Mouse (Mus musculus) forebrain, postnatal 0 days (tissue): ENCODE measurements at regions not wholly inside any gene's neighbourhood (a gene's known extent, or its start where the extent isn't known, plus 50 kb on each side); places are given as distances from the start of the nearest gene placed in this dataset.

Experiments
- ATAC-seq: fragments of 200-750 bp; cut with Nextera tagmentation; 2 replicates; pipeline ENCODE4 v1.8.0; 2017; ENCODE audit warnings: mild to moderate bottlenecking, moderate library complexity
- DNase-seq: peaks from one replicate; pipeline ENCODE4 v3.0.0-alpha.2; 2015
- H3K27ac ChIP-seq: fragments of 300-500 bp; sonication (generic); 2 replicates; pipeline ENCODE4 v1.5.1; 2014; ENCODE audit warnings: low read depth, mild to moderate bottlenecking, antibody characterized with exemption, low read length, moderate library complexity, mixed read lengths
- H3K27me3 ChIP-seq: fragments of 300-500 bp; sonication (generic); 2 replicates; pipeline ENCODE4 v1.6.1; 2014; ENCODE audit warnings: mild to moderate bottlenecking, low read length, mixed read lengths; ENCODE audit not compliant: insufficient read depth
- H3K36me3 ChIP-seq: fragments of 300-500 bp; sonication (generic); 2 replicates; pipeline ENCODE4 v1.6.1; 2014; ENCODE audit warnings: mild to moderate bottlenecking, moderate library complexity; ENCODE audit not compliant: insufficient read depth
- H3K4me1 ChIP-seq: fragments of 300-500 bp; sonication (generic); 2 replicates; pipeline ENCODE4 v1.6.1; 2014; ENCODE audit warnings: antibody characterized with exemption; ENCODE audit not compliant: insufficient read depth
- H3K4me2 ChIP-seq: fragments of 300-500 bp; sonication (generic); 2 replicates; pipeline ENCODE4 v1.6.1; 2014; ENCODE audit warnings: low read depth, mild to moderate bottlenecking, moderate library complexity
- H3K4me3 ChIP-seq: fragments of 300-500 bp; sonication (generic); 2 replicates; pipeline ENCODE4 v1.5.1; 2014; ENCODE audit warnings: low read depth, low read length, mixed read lengths
- H3K9ac ChIP-seq: fragments of 300-500 bp; sonication (generic); 2 replicates; pipeline ENCODE4 v1.6.1; 2014; ENCODE audit warnings: mild to moderate bottlenecking
- H3K9me3 ChIP-seq: fragments of 300-500 bp; sonication (generic); 2 replicates; pipeline ENCODE4 v1.6.1; 2016; ENCODE audit warnings: low read length
- CTCF ChIP-seq: sonication (generic); IDR thresholded peaks from 2 replicates; pipeline ENCODE4 v1.5.1; 2016; ENCODE audit warnings: antibody characterized with exemption, control low read depth, low read depth
- WGBS: fragments of 180-500 bp; shearing (Covaris S2); extraction: QIAGEN DNeasy Blood & Tissue Kit; methylation state at CpG from one replicate; pipeline ENCODE4 v1.1.7; 2014; 5-methylcytosine and 5-hydroxymethylcytosine counted together

GRCm38 (mm10) chr10:117570091-117570970 lies 59.0 kb upstream of the Cpm start:
- Histone ChIP-seq H3K9ac (no peak overlapping the region), H3K36me3 (no peaks in the 10 kb centered on the region), H3K4me3 (no peak overlapping the region), H3K4me1 (peaks cover 5% of the 10 kb centered on the region; the same call in 1 of the 2 replicates), H3K9me3 (no peaks in the 10 kb centered on the region), H3K27ac (no peak overlapping the region), H3K4me2 (no peak overlapping the region), H3K27me3 (peaks cover 11% of the 10 kb centered on the region; the same call in 1 of the 2 replicates)
- DNase-seq: no peak
- WGBS: 57% methylated on average over 8 of the region's 8 CpGs
- ATAC-seq: no peak
- no peak for TF ChIP-seq CTCF

GRCm38 (mm10) chr10:117569301-117570079 lies 59.8 kb upstream of the Cpm start:
- ATAC-seq: no peak
- TF ChIP-seq CTCF: no peak
- WGBS: 82% methylated on average over 11 of the region's 11 CpGs
- Histone ChIP-seq H3K27ac (no peak overlapping the region), H3K4me1 (peaks cover 5% of the 10 kb centered on the region; the same call in 1 of the 2 replicates), H3K9me3 (no peaks in the 10 kb centered on the region), H3K27me3 (peaks cover 11% of the 10 kb centered on the region; the same call in 1 of the 2 replicates), H3K36me3 (no peaks in the 10 kb centered on the region), H3K4me3 (no peak overlapping the region), H3K4me2 (no peak overlapping the region), H3K9ac (no peak overlapping the region)
- no peak for DNase-seq

GRCm38 (mm10) chr10:117568472-117569300 lies 60.6 kb upstream of the Cpm start:
- DNase-seq: no peak
- WGBS: 94% methylated on average over 13 of the region's 13 CpGs
- H3K27ac ChIP-seq: no peak overlapping the region
- H3K4me1 ChIP-seq: peaks cover 5% of the 10 kb centered on the region; the same call in 1 of the 2 replicates
- no peaks in the 10 kb centered on the region for H3K36me3 ChIP-seq
- peaks cover 11% of the 10 kb centered on the region; the same call in 1 of the 2 replicates for H3K27me3 ChIP-seq
- TF ChIP-seq CTCF: no peak
- no peaks in the 10 kb centered on the region for H3K9me3 ChIP-seq
- no peak for ATAC-seq
- H3K4me2 ChIP-seq: no peak overlapping the region
- H3K4me3 ChIP-seq: no peak overlapping the region
- H3K9ac ChIP-seq: no peak overlapping the region

GRCm38 (mm10) chr10:117568138-117568387 lies 61.2 kb upstream of the Cpm start:
- ATAC-seq (no peak), DNase-seq (no peak)
- Histone ChIP-seq H3K27ac (no peak overlapping the region), H3K9ac (no peak overlapping the region), H3K9me3 (no peaks in the 10 kb centered on the region), H3K4me2 (no peak overlapping the region), H3K4me1 (peaks cover 5% of the 10 kb centered on the region; the same call in 1 of the 2 replicates), H3K27me3 (peaks cover 11% of the 10 kb centered on the region; the same call in 1 of the 2 replicates), H3K36me3 (no peaks in the 10 kb centered on the region), H3K4me3 (no peak overlapping the region)
- 93% methylated on average over 3 of the region's 3 CpGs for WGBS
- no peak for TF ChIP-seq CTCF

- DNase-seq (no peak), ATAC-seq (no peak)
- Histone ChIP-seq H3K4me3 (no peak overlapping the region), H3K4me2 (no peak overlapping the region), H3K4me1 (peaks cover 5% of the 10 kb centered on the region; the same call in 1 of the 2 replicates), H3K27ac (no peak overlapping the region), H3K9me3 (no peaks in the 10 kb centered on the region), H3K9ac (no peak overlapping the region), H3K27me3 (peaks cover 7% of the 10 kb centered on the region; the same call in 1 of the 2 replicates), H3K36me3 (no peaks in the 10 kb centered on the region)
- TF ChIP-seq CTCF: no peak
- 93% methylated on average over 8 of the region's 8 CpGs for WGBS
These were observed 61.7 kb upstream of the Cpm start for GRCm38 (mm10) chr10:117567379-117568137.
